Mouse (Mus musculus) thymus, postnatal 36 days (tissue): ENCODE data around the gene 1700019N19Rik.

ENCODE experiments used
- DNase-seq, 2 experiments: peaks; one replicate each; pipeline ENCODE4 v3.0.0; 2022; ENCODE audit warnings: mixed read lengths in 2 of 2

1700019N19Rik gene

DNA sequence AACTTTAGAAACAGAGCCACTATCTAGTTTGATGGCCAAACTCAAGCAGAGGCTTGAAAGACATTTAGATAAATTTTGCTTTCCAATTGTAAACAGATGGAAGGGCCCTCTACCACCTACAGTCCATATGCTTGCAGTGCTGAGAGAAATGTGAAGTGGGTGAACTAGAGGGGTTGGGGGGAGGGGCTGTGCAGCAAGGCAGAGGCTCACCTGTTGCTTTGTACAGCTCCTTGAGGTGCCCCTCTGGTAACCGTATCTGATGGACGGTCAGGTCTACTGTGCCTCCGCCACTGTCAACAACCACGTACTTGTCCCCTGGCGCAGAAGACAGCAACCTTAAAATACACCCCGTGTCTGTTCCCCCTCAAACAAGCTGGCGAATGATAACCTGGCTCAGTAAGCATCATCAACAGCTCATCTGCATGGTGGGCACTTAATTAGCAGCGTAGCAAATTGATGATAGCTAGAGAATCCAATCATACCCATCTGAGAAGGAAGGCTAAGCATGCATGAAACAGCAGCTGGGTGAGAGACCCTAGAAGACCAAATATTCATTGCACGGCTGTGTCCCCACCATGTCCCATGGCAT, 11.0 kb upstream of the 1700019N19Rik start:
- no peak for DNase-seq

DNA sequence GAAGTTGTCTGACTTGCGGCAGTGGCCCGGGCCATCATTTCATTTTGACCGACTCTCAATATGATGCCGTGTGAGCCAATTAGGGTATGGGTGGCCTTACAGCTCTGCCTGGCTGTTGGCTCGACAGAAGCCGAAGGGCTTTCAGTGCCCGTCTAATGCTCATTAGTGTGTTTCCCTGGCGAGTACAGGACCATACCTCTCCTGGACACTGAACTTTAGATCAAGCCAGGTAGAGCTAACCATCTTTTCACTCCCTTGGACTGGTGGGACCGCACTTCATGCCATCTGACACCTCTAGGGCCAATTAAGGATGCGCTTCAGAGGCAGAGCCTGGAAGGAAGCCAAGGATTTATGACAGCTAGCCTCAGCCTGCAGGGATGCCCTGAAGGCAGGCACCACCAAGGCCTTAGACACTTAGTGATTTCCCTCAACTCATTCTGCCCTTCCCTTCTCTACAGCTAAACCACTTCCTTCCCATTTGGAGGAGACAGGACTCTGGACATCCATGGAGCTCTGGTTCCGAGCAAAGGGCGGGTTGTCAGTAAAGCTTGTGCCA, 931 bp upstream of the 1700019N19Rik start:
- DNase-seq: no peak

DNA sequence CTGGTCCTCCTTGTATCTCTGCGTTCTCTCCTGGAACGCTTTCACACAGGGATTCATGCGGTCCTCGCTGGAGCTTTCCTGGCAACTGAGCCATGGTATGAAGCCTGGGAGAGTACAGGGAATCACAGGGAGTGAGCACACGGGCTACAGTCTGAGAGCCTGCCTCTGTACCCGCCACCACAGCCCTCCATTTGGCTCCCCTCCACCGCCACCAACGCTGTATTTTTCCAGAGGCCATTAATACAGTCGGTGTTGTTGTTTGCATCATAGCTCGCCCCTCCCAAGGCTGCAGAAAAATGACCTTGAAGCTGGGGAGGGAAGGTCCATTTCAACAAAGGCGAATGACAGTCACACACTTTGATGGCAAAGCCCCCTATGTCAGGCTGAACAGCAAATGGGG, 5.1 kb downstream of the 1700019N19Rik start:
- DNase-seq: no peak

DNA sequence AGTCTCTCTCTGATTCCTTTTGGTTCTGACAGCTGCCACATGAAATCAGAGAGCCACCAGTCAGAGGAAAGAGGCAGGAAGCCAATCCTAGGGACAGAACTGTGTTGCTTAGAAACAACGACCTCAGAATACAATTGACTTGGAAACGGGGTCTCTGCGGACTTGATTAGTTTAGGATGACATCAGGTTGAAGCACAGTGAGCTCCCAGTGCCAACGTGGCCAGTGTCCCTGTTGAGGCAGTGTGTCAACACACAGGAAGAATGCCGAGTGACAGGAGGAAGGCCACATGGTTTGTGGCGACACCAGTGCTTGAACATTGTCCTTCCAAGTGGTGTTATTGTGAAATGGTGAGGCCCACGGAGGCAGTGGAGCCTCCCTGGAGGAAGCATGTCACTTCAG, 10.3 kb downstream of the 1700019N19Rik start:
- no peak for DNase-seq

DNA sequence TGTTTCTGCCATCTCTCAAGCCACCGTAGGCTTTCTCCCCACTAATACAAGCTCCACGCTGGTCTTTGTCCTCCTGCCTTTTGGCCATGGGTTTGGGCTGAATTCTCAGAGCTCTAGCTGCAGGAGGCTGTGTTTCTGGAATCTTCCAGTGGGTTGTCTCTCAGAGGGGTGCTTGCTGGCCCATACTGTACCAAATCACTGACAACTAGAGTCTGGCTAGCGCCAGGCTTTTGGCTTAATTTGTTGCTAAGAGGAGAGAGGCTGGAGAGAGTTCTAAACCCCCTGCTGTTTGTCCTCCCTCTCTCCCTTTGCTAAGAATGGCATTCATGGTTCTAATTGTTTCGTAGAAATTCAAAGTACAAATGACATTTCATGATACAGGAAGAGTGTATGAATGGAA, 12.7 kb downstream of the 1700019N19Rik start:
- DNase-seq: no peak

- DNase-seq: no peak
Measured at GRCm38 (mm10) chr19:58776461-58776860, 17.8 kb downstream of the 1700019N19Rik start.

DNA sequence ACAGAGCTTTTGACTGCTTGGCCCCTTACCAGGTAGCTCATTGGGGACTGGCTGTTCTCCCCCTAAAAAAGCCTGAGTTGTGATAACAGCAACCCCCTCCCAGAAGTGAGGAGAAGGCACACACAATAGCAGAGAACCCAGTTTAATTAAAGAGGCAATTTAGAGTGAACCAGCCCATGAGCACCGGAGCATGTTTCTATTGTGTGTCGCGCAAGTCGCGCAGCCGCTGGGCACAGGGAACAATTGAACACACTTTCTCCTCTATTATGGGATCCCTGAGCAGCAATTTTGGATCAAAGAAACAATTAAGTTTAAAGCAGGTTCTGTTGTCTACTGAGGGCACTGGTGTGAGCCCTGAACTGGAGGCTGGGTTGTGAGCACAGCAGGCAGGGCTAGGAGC, 26.9 kb downstream of the 1700019N19Rik start:
- DNase-seq: no peak

- no peak for DNase-seq
Measured at GRCm38 (mm10) chr19:58762848-58763541, 31.3 kb downstream of the 1700019N19Rik start.

DNA sequence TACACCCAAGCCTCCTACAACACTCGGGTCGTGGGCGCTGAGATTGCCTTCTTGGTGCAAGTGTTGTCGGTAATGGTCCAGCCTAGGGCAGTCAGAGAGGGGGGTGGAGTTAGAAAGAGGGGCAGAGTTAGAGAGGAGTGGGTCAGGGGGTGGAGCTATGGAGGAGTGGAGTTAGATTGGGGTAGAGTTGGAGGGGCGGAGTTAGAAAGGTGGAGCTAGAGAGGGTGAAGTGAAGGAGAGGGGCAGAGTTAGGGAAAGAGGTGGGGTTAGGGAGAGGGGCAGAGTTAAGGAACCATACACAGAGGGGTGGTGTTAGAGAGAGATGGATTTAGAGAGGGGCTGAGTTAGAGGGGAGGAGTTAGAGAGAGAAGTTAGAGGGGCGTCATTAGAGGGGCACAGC, 31.9 kb downstream of the 1700019N19Rik start:
- no peak for DNase-seq

DNA sequence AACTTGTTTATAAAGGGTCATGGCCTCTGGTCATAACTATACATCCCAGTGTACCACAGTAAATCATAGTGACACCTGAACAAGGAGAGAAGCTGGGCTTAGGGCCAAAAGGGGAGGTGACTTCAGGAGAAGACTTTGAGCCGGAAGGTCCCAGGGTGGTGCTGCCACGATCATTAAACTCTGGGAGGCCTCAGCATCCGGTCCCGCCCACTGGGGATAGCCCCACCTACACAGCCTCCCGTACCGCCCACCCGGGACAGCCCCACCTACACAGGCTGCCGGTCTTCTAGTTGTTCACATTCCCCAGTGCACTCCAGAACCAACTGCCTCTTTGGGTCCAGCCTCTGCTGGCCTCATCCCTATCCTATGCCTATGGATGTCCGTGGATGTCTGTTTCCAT, 34.8 kb downstream of the 1700019N19Rik start, which contains the start of gene Pnliprp2:
TSS of gene Pnliprp2 (plus strand) at position 297 of the 400 bp plus-strand sequence.
- DNase-seq: peak in 1 of 2 experiments; percentile 7

DNA sequence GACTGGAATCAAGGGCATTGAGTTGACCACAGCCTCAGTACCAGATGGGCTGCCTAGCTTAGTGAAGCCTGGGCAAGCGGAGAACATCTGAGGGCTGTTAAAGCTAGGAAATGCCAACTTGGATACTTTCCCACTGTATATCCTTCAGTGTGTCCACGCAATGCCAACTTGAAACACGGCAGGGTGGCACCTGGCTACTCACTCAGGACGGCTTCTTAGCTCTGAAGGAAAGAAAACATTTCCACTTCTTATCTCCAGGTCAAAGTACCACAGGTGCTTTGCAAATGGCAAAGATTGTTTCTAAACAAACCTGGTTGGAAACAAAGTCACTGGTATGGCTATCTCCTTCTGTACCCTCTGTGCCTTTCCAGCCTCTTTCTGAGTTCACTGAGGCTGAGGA, 35.4 kb downstream of the 1700019N19Rik start:
- DNase-seq: no peak

DNA sequence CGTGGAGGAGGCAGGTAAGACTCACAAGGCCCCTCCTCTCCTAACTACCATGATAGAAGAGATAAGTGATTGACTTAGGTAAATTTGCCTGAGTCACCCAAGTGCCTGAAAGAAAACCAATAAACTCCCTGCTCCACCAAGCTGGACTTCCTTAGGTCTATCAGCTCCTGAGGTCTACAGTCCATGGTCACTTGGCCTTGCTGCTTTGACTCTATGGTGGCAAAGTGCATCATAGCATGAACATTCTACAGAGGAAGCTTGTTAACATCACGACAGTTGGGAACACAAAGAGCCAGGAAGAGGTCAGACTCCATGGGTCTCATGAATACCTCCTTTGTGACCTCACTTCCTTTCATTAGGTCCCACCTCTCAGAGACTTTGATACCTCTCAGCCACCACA, 42.8 kb downstream of the 1700019N19Rik start:
- DNase-seq: no peak

GRCm38 (mm10) chr19:58750822-58751221, 43.4 kb downstream of the 1700019N19Rik start:
- DNase-seq: no peak

DNA sequence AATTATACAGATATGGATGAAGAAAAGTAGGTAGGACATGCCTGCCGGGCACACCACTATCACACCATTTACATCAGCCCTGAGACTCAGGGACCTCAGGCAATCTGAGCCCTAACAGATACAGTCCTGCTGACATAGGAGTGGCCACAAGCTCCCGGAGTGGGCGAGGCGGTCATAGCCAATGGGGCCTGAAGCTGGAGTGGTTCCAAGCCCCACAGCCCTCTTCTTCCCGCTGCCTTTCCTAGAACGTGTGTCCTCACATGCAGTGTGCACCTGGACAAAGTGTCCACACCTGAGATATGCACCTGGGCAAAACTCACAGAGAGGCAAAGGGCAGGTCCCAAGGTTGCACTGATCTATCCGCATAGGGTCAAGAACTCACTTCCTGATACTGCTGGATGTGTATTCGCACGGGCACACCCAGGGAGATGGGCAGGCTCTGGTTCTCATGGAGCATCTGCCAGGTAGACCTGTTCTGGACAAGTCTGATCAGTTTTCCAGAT, 46.7 kb downstream of the 1700019N19Rik start:
- no peak for DNase-seq

DNA sequence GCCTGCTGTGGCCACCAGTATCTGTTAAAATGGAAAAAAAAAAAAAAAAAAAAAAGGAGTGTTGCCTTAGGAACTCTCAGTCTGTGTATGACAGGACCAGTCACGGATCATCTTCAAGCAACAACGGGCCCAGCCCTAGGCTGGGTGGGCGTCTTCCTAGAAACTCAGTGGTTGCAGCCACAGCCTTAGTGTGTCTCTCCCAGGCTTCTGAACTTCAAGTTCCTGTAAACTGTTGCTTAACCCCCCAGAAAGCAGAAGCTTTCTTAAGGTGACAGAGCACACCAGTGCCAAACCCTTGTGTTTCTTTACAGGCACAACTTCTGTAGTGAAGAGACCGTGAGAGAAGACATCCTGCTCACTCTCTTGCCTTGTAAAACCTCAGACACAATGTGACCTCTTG, 50.5 kb downstream of the 1700019N19Rik start:
- DNase-seq: no peak

- no peak for DNase-seq
Measured at GRCm38 (mm10) chr19:58742711-58743110, 51.5 kb downstream of the 1700019N19Rik start.

DNA sequence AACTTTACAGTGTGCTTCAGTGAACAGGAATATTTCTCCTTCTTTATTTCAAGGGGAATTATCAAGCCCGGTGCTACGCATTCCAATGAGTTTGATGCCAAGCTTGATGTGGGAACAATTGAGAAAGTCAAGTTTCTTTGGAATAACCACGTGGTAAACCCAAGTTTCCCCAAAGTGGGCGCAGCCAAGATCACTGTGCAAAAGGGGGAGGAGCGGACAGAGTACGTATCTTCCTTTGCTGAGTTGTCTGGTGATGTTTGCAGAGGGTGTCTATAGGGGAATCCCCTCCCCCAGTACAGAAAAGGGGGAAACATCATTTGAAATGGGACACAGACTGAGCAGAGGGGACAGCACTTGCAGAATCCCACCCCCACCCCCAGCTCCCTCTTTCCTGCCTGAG, 53.2 kb downstream of the 1700019N19Rik start:
- no peak for DNase-seq

DNA sequence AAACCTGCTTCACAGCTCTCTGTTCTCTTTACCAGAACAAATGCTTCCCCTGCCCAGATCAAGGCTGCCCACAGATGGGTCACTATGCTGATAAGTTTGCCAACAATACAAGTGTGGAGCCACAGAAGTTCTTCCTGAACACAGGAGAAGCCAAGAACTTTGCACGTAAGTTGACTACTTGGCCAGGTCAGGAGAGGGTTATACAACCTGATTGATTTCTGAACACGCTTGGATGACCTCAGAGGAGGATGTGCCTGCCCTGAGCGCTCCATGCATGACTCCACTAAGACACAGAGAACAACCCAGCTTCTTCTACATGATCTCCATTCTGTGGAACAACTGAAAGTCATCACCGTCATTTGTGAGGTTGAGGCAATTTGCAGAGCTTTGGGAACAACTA, 56.1 kb downstream of the 1700019N19Rik start:
- no peak for DNase-seq
